Mouse (Mus musculus) splenic B cell, adult 2 months (primary cell): ENCODE results near the gene Ttc25.

ENCODE experiments used
- DNase-seq: peaks from one replicate; pipeline ENCODE4 v3.0.0-alpha.2; 2011; ENCODE audit warnings: low read depth, low spot score
- H3K27me3 ChIP-seq: 2 replicates; pipeline ENCODE4 v1.6.1; 2012; ENCODE audit warnings: mild to moderate bottlenecking, low read length, moderate library complexity, mixed read lengths; ENCODE audit not compliant: control insufficient read depth, poor library complexity, insufficient read depth, severe bottlenecking
- H3K36me3 ChIP-seq: 2 replicates; pipeline ENCODE4 v1.6.1; 2012; ENCODE audit warnings: mild to moderate bottlenecking, low read length, moderate library complexity, mixed read lengths; ENCODE audit not compliant: control insufficient read depth, poor library complexity, insufficient read depth, severe bottlenecking

Ttc25 gene

GRCm38 (mm10) chr11:100592346-100593046 lies 47.1 kb downstream of the Ttc25 start:
- Histone ChIP-seq H3K36me3 (peaks cover 19% of the 10 kb centered on the region), H3K27me3 (no peaks in the 10 kb centered on the region)
- no peak for DNase-seq

- Histone ChIP-seq H3K36me3 (peaks cover 18% of the 10 kb centered on the region), H3K27me3 (no peaks in the 10 kb centered on the region)
- no peak for DNase-seq
Measured at GRCm38 (mm10) chr11:100594608-100595007, 49.2 kb downstream of the Ttc25 start.

- no peaks in the 10 kb centered on the region for H3K27me3 ChIP-seq
- DNase-seq: no peak
- peaks cover 15% of the 10 kb centered on the region for H3K36me3 ChIP-seq
Measured at GRCm38 (mm10) chr11:100595533-100595932, 50.1 kb downstream of the Ttc25 start.

GRCm38 (mm10) chr11:100598074-100598473 lies 52.7 kb downstream of the Ttc25 start:
- peaks cover 10% of the 10 kb centered on the region for H3K36me3 ChIP-seq
- H3K27me3 ChIP-seq: no peaks in the 10 kb centered on the region
- peak; percentile 79 for DNase-seq

GRCm38 (mm10) chr11:100601372-100601771 lies 56.0 kb downstream of the Ttc25 start:
- DNase-seq: no peak

GRCm38 (mm10) chr11:100603155-100603554 lies 57.7 kb downstream of the Ttc25 start:
- Histone ChIP-seq H3K27me3 (no peaks in the 10 kb centered on the region), H3K36me3 (peaks cover 9% of the 10 kb centered on the region)
- no peak for DNase-seq

More at GRCm38 (mm10) chr11:100601372-100601771, 56.0 kb downstream of the Ttc25 start:
- peaks cover 10% of the 10 kb centered on the region for H3K36me3 ChIP-seq
- H3K27me3 ChIP-seq: no peaks in the 10 kb centered on the region

GRCm38 (mm10) chr11:100603813-100604212 lies 58.4 kb downstream of the Ttc25 start:
- no peak for DNase-seq
- Histone ChIP-seq H3K36me3 (peaks cover 12% of the 10 kb centered on the region), H3K27me3 (no peaks in the 10 kb centered on the region)

- Histone ChIP-seq H3K27me3 (no peaks in the 10 kb centered on the region), H3K36me3 (peaks cover 12% of the 10 kb centered on the region)
- DNase-seq: no peak
Measured at GRCm38 (mm10) chr11:100604321-100605005, 59.1 kb downstream of the Ttc25 start.

- no peaks in the 10 kb centered on the region for H3K27me3 ChIP-seq
- no peak for DNase-seq
- H3K36me3 ChIP-seq: peaks cover 12% of the 10 kb centered on the region
Measured at GRCm38 (mm10) chr11:100605451-100605850, 60.0 kb downstream of the Ttc25 start.

- H3K27me3 ChIP-seq: no peaks in the 10 kb centered on the region
- peaks cover 15% of the 10 kb centered on the region for H3K36me3 ChIP-seq
- no peak for DNase-seq
Measured at GRCm38 (mm10) chr11:100607121-100607520, 61.7 kb downstream of the Ttc25 start.

- DNase-seq: no peak
- Histone ChIP-seq H3K36me3 (peaks cover 13% of the 10 kb centered on the region), H3K27me3 (no peaks in the 10 kb centered on the region)
Measured at GRCm38 (mm10) chr11:100608796-100609195, 63.4 kb downstream of the Ttc25 start.

- H3K27me3 ChIP-seq: no peaks in the 10 kb centered on the region
- DNase-seq: no peak
- peaks cover 13% of the 10 kb centered on the region for H3K36me3 ChIP-seq
Measured at GRCm38 (mm10) chr11:100609355-100609996, 64.1 kb downstream of the Ttc25 start.

GRCm38 (mm10) chr11:100609997-100610680 lies 64.7 kb downstream of the Ttc25 start:
- Histone ChIP-seq H3K27me3 (no peaks in the 10 kb centered on the region), H3K36me3 (peaks cover 11% of the 10 kb centered on the region)
- DNase-seq: no peak

GRCm38 (mm10) chr11:100611627-100612026 lies 66.2 kb downstream of the Ttc25 start:
- DNase-seq: peak; percentile 28
- no peaks in the 10 kb centered on the region for H3K27me3 ChIP-seq
- peaks cover 8% of the 10 kb centered on the region for H3K36me3 ChIP-seq
